ENCODE assay signal across 8 mouse cellular contexts in genomic region chr4:116720343-116721097, GRCm38 (mm10). TPM values are rescaled to one million over a fixed set of nuclear protein-coding genes. Genes with fewer than 3 reads are reported as not detected.
DNase-seq lines count a peak whose midpoint lies in the region; ATAC-seq and TF ChIP-seq lines count a peak whose summit lies in the region.

TSS of gene Tesk2 (plus strand) at chr4:116720948.

- no peaks in the 10 kb centered on the region for H3K9me3 ChIP-seq in ES-E14 (ENCODE audit: control insufficient read depth, insufficient read depth, low read depth, low read length)
- no peaks in the 10 kb centered on the region for H3K9me3 ChIP-seq in forebrain, embryonic 15.5 days

- H3K27ac ChIP-seq in ES-E14 (ENCODE audit: insufficient read depth, low read depth, low read length, poor library complexity, severe bottlenecking) = peak within 1 kb of the TSS; percentile 59
- H3K27ac ChIP-seq in forebrain, embryonic 15.5 days (replicated peaks) = peak within 1 kb of the TSS; percentile 51; the same call in 1 of the 2 replicates

- H3K9ac ChIP-seq in ES-E14 (ENCODE audit: insufficient read depth, low read depth, low read length, poor library complexity, severe bottlenecking) = peak within 1 kb of the TSS; percentile 83
- peak within 1 kb of the TSS; percentile 86 for H3K9ac ChIP-seq in forebrain, embryonic 15.5 days (replicated peaks)

- ATAC-seq in forebrain, embryonic 15.5 days (replicated peaks) = peak; percentile 97
- ATAC-seq in neutrophil, adult 5-6 weeks (ENCODE audit: extremely low read depth, insufficient number of reproducible peaks, low FRiP score, poor library complexity, severe bottlenecking) = peak; percentile 95

- H3K27me3 ChIP-seq in forebrain, embryonic 15.5 days = 0 out of 2 replicates have a peak, but pooled peaks cover 3% of the 10 kb centered on the region

- TF ChIP-seq POLR2A in lung, adult 2 months (IDR thresholded peaks at IDR 0.05; ENCODE audit: borderline replicate concordance, extremely low read depth, low read depth, low read length) = peak; percentile 42; the same call in 1 of the 2 replicates

- WGBS in forebrain, embryonic 15.5 days = under 1% methylated on average over 34 of the region's 34 CpGs
- WGBS in lung, adult 2 months = under 1% methylated on average over 32 of the region's 34 CpGs

- DNase-seq in ES-E14 (ENCODE audit: low read depth, low spot score) = peak; percentile 96
- peak; percentile 94 for DNase-seq in cerebellum, adult 11-12 months
- DNase-seq in heart, postnatal 25 days (ENCODE audit: low spot score) = peak; percentile 90
- peak; percentile 91 to 96 for DNase-seq in layer of hippocampus, adult 18-20 months (ENCODE audit: low spot score in 2 of 2)
- peak; percentile 80 for DNase-seq in lung, adult 2 months
- peak; percentile 86 to 94 for DNase-seq in thymus, adult 18-20 months

- peak within 1 kb of the TSS; percentile 88 for H3K4me2 ChIP-seq in forebrain, embryonic 15.5 days (replicated peaks)

- H3K4me3 ChIP-seq in ES-E14 (ENCODE audit: insufficient read depth in 1 of 2, low read depth in 1 of 2, low read length in 2 of 2, poor library complexity in 1 of 2, severe bottlenecking in 1 of 2) = peak within 1 kb of the TSS; percentile 81 to 97
- peak within 1 kb of the TSS; percentile 84 for H3K4me3 ChIP-seq in forebrain, embryonic 15.5 days
- H3K4me3 ChIP-seq in lung, adult 2 months (replicated peaks; ENCODE audit: extremely low read depth, low read depth, low read length) = peak within 1 kb of the TSS; percentile 65

- no peaks in the 10 kb centered on the region for H3K36me3 ChIP-seq in ES-E14 (ENCODE audit: control insufficient read depth, insufficient read depth, low read length, poor library complexity, severe bottlenecking)
- no peaks in the 10 kb centered on the region for H3K36me3 ChIP-seq in forebrain, embryonic 15.5 days

- in situ Hi-C loops in ES-E14 (cut with MboI; ENCODE audit: low sequenced_read_pairs in 2 of 2, unreplicated experiment in 2 of 2) = no loop called here

- intact Hi-C loops in heart, postnatal 25 days (cut with DNase I) = no loop called here

- H3K4me1 ChIP-seq in ES-E14 (ENCODE audit: control insufficient read depth in 2 of 2, insufficient read depth in 2 of 2, low read length in 2 of 2, poor library complexity in 1 of 2) = peaks cover 7 to 10% of the 10 kb centered on the region in 2 experiments; a peak in 3 of 4 replicates
- H3K4me1 ChIP-seq in forebrain, embryonic 15.5 days = peaks cover 17% of the 10 kb centered on the region
- H3K4me1 ChIP-seq in lung, adult 2 months (ENCODE audit: control insufficient read depth, insufficient read depth, low read length) = peaks cover 2% of the 10 kb centered on the region; the same call in 1 of the 2 replicates

- TF ChIP-seq CTCF in lung, adult 2 months (IDR thresholded peaks at IDR 0.05; ENCODE audit: insufficient read depth, low read length) = no peak

TF ChIP-seq in ES-E14, 5 proteins besides CTCF, POLR2A, EP300 and RAD21:
- no peak for TF ChIP-seq ZC3H11A (IDR thresholded peaks at IDR 0.05; ENCODE audit: borderline replicate concordance, low read depth, low read length)
- no peak for TF ChIP-seq MAFK (IDR thresholded peaks at IDR 0.05; ENCODE audit: insufficient read depth, low read depth, low read length)
- TF ChIP-seq ZNF384 (IDR thresholded peaks at IDR 0.05; ENCODE audit: low read depth, low read length) = no peak
- peak; percentile 90 for TF ChIP-seq CHD2 (IDR thresholded peaks at IDR 0.05; ENCODE audit: low read depth, low read length)
- TF ChIP-seq HCFC1 (IDR thresholded peaks at IDR 0.05; ENCODE audit: borderline replicate concordance, insufficient read depth, low read length) = 0 out of 2 replicates have a peak, but pooled peaks have one; percentile 40
TF ChIP-seq in ES-E14: peak in this region for 2.

RNA-seq across cellular contexts. Expression of gene Tesk2, which starts in this region (rescaled TPM):
- total RNA-seq in ES-E14 (2012; rRNA removed) = 15.3 and 20.6 TPM in 2 replicates
- polyA plus RNA-seq in forebrain, embryonic 15.5 days (2015; fragmentation: Nextera tagmentation; extraction: Ambion mirVana) = 4.3 and 5.5 TPM in 2 replicates
- total RNA-seq in heart, postnatal 25 days (2021) = 1 to 10 TPM; 2.3 to 2.5 TPM
- 1 to 10 TPM; 3.7 TPM for total RNA-seq in layer of hippocampus, adult 18-20 months (2021)
- 2.0 and 2.3 TPM in 2 replicates for polyA plus RNA-seq in lung, adult 2 months (2012; rRNA removed)
- 9.3 and 14.5 TPM in 2 replicates for total RNA-seq in neutrophil, adult 5-6 weeks (2017)

Comparison
In these comparisons a context has a peak if more than half of its experiments do, and no peak if none do; other contexts are left out.
1. Peak in every context shown above with its lines: DNase-seq, ATAC-seq, H3K4me3 ChIP-seq and H3K27ac ChIP-seq.